Mouse (Mus musculus) CH12.LX (cell line): ENCODE results near the gene Gins1.

Source experiments
- CTCF ChIP-seq, 2 experiments: IDR thresholded peaks in 1 of 2; conservative IDR thresholded peaks in 1 of 2; 2 replicates each; pipeline ENCODE4 v1.5.1; 2011 to 2012; ENCODE audit warnings: low read depth in 2 of 2, low read length in 2 of 2, improper control_type of control experiment in 1 of 2, inconsistent platforms in 1 of 2, mild to moderate bottlenecking in 1 of 2, moderate library complexity in 1 of 2
- HCFC1 ChIP-seq: IDR thresholded peaks from 2 replicates; pipeline ENCODE4 v1.6.1; 2012; ENCODE audit warnings: low read depth, mild to moderate bottlenecking, inconsistent platforms, low read length, improper control_type of control experiment
- NRF1 ChIP-seq: IDR thresholded peaks from 2 replicates; pipeline ENCODE4 v1.6.1; 2014; ENCODE audit warnings: low read depth, mild to moderate bottlenecking, inconsistent platforms, low read length, improper control_type of control experiment, moderate library complexity
- POLR2A ChIP-seq: IDR thresholded peaks from 2 replicates; pipeline ENCODE4 v1.6.1; 2011; ENCODE audit warnings: low read depth, mild to moderate bottlenecking, improper control_type of control experiment, low read length
- UBTF ChIP-seq: IDR thresholded peaks from 2 replicates; pipeline ENCODE4 v1.6.1; 2012; ENCODE audit warnings: low read depth, mild to moderate bottlenecking, inconsistent platforms, low read length, improper control_type of control experiment, moderate library complexity

GRCm38 (mm10) chr2:150949652-150950051 is 44.5 kb downstream of the Gins1 start:
- TF ChIP-seq POLR2A, result no peak
- TF ChIP-seq UBTF, result no peak
- no peak for TF ChIP-seq NRF1
- TF ChIP-seq HCFC1, result no peak
- TF ChIP-seq CTCF (conservative IDR thresholded peaks at IDR 0.05 in 1 of 2, IDR thresholded peaks at IDR 0.05 in 1 of 2; ENCODE audit: low read depth in 2 of 2, low read length in 2 of 2), result no peak
